Mouse (Mus musculus): ENCODE measurements around the gene Ltbp4. TPM values are rescaled to one million over a fixed set of nuclear protein-coding genes. Genes with fewer than 3 reads are reported as not detected.

Ltbp4 gene
- polyA plus RNA-seq, 1 experiment from 2014 or later = 53.3 TPM

GRCm38 (mm10) chr7:27333316-27333941 lies 4.1 kb downstream of the Ltbp4 start:
- ATAC-seq (ENCODE audit: extremely low read depth, insufficient number of reproducible peaks, low FRiP score, low TSS enrichment) = no peak
- H3K36me3 ChIP-seq = no peaks in the 10 kb centered on the region
- H3K27me3 ChIP-seq (replicated peaks) = peaks cover 97% of the 10 kb centered on the region
- WGBS = under 1% methylated on average over 38 of the region's 77 CpGs
- peak overlapping the region; percentile 91 for H3K4me2 ChIP-seq
- peak overlapping the region; percentile 68 for H3K4me3 ChIP-seq
- H3K9ac ChIP-seq = peak overlapping the region; percentile 89
- no peaks in the 10 kb centered on the region for H3K9me3 ChIP-seq
- H3K4me1 ChIP-seq = peaks cover 86% of the 10 kb centered on the region
- H3K27ac ChIP-seq (replicated peaks) = peak overlapping the region; percentile 88

GRCm38 (mm10) chr7:27332353-27333199 lies 4.9 kb downstream of the Ltbp4 start:
- H3K27me3 ChIP-seq (replicated peaks) = peaks cover 97% of the 10 kb centered on the region
- under 1% methylated on average over 39 of the region's 39 CpGs for WGBS
- peak overlapping the region; percentile 68 for H3K4me3 ChIP-seq
- peak overlapping the region; percentile 88 for H3K27ac ChIP-seq (replicated peaks)
- peaks cover 6% of the 10 kb centered on the region for H3K36me3 ChIP-seq
- no peaks in the 10 kb centered on the region for H3K9me3 ChIP-seq
- H3K4me2 ChIP-seq = peak overlapping the region; percentile 91
- H3K4me1 ChIP-seq = peaks cover 83% of the 10 kb centered on the region
- peak overlapping the region; percentile 89 for H3K9ac ChIP-seq
- no peak for ATAC-seq (ENCODE audit: extremely low read depth, insufficient number of reproducible peaks, low FRiP score, low TSS enrichment)

- Histone ChIP-seq H3K4me1 (peaks cover 75% of the 10 kb centered on the region), H3K9me3 (no peaks in the 10 kb centered on the region), H3K9ac (peak overlapping the region; percentile 89), H3K4me3 (peak overlapping the region; percentile 68), H3K27me3 (replicated peaks) (peaks cover 97% of the 10 kb centered on the region), H3K27ac (replicated peaks) (peak overlapping the region; percentile 88), H3K4me2 (peak overlapping the region; percentile 91), H3K36me3 (peaks cover 13% of the 10 kb centered on the region)
- 4% methylated on average over 8 of the region's 8 CpGs for WGBS
- no peak for ATAC-seq (ENCODE audit: extremely low read depth, insufficient number of reproducible peaks, low FRiP score, low TSS enrichment)
These were observed 5.6 kb downstream of the Ltbp4 start for GRCm38 (mm10) chr7:27331854-27332253.

- Histone ChIP-seq H3K4me3 (peak overlapping the region; percentile 68), H3K27me3 (replicated peaks) (peaks cover 97% of the 10 kb centered on the region), H3K9ac (peak overlapping the region; percentile 89), H3K4me2 (peak overlapping the region; percentile 91), H3K27ac (replicated peaks) (peak overlapping the region; percentile 88), H3K36me3 (peaks cover 16% of the 10 kb centered on the region), H3K9me3 (no peaks in the 10 kb centered on the region), H3K4me1 (peaks cover 76% of the 10 kb centered on the region)
- no peak for ATAC-seq (ENCODE audit: extremely low read depth, insufficient number of reproducible peaks, low FRiP score, low TSS enrichment)
- WGBS = 1% methylated on average over 8 of the region's 8 CpGs
These were observed 6.0 kb downstream of the Ltbp4 start for GRCm38 (mm10) chr7:27331541-27331851.

- peak overlapping the region; percentile 88 for H3K27ac ChIP-seq (replicated peaks)
- peaks cover 97% of the 10 kb centered on the region for H3K27me3 ChIP-seq (replicated peaks)
- WGBS = 2% methylated on average over 39 of the region's 39 CpGs
- H3K9ac ChIP-seq = peak overlapping the region; percentile 89
- peak; percentile 71 for ATAC-seq (ENCODE audit: extremely low read depth, insufficient number of reproducible peaks, low FRiP score, low TSS enrichment)
- H3K4me1 ChIP-seq = peaks cover 76% of the 10 kb centered on the region
- H3K36me3 ChIP-seq = peaks cover 19% of the 10 kb centered on the region
- no peaks in the 10 kb centered on the region for H3K9me3 ChIP-seq
- peak overlapping the region; percentile 91 for H3K4me2 ChIP-seq
- peak overlapping the region; percentile 68 for H3K4me3 ChIP-seq
These were observed 6.6 kb downstream of the Ltbp4 start for GRCm38 (mm10) chr7:27330709-27331540.

GRCm38 (mm10) chr7:27329981-27330380 lies 7.5 kb downstream of the Ltbp4 start:
- no peak for ATAC-seq (ENCODE audit: extremely low read depth, insufficient number of reproducible peaks, low FRiP score, low TSS enrichment)
- Histone ChIP-seq H3K9me3 (no peaks in the 10 kb centered on the region), H3K4me2 (peak overlapping the region; percentile 91), H3K4me3 (peak overlapping the region; percentile 68), H3K27me3 (replicated peaks) (peaks cover 98% of the 10 kb centered on the region), H3K27ac (replicated peaks) (no peak overlapping the region), H3K36me3 (peaks cover 20% of the 10 kb centered on the region), H3K4me1 (peaks cover 76% of the 10 kb centered on the region), H3K9ac (no peak overlapping the region)
- WGBS = 17% methylated on average over 17 of the region's 17 CpGs

- H3K27ac ChIP-seq (replicated peaks) = no peak overlapping the region
- ATAC-seq (ENCODE audit: extremely low read depth, insufficient number of reproducible peaks, low FRiP score, low TSS enrichment) = no peak
These were observed 8.1 kb downstream of the Ltbp4 start for GRCm38 (mm10) chr7:27329326-27329947.

GRCm38 (mm10) chr7:27328648-27329047 lies 8.8 kb downstream of the Ltbp4 start:
- Histone ChIP-seq H3K36me3 (peaks cover 33% of the 10 kb centered on the region), H3K9ac (no peak overlapping the region), H3K9me3 (no peaks in the 10 kb centered on the region), H3K4me2 (no peak overlapping the region), H3K4me3 (no peak overlapping the region), H3K4me1 (peaks cover 63% of the 10 kb centered on the region), H3K27ac (replicated peaks) (no peak overlapping the region), H3K27me3 (replicated peaks) (peaks cover 98% of the 10 kb centered on the region)
- no peak for ATAC-seq (ENCODE audit: extremely low read depth, insufficient number of reproducible peaks, low FRiP score, low TSS enrichment)
- WGBS = 33% methylated on average over 16 of the region's 16 CpGs

More at GRCm38 (mm10) chr7:27329326-27329947, 8.1 kb downstream of the Ltbp4 start:
- no peaks in the 10 kb centered on the region for H3K9me3 ChIP-seq
- H3K27me3 ChIP-seq (replicated peaks) = peaks cover 98% of the 10 kb centered on the region
- peak overlapping the region; percentile 51 for H3K9ac ChIP-seq
- peak overlapping the region; percentile 91 for H3K4me2 ChIP-seq
- WGBS = 6% methylated on average over 45 of the region's 45 CpGs
- peaks cover 25% of the 10 kb centered on the region for H3K36me3 ChIP-seq
- H3K4me3 ChIP-seq = peak overlapping the region; percentile 36
- H3K4me1 ChIP-seq = peaks cover 71% of the 10 kb centered on the region

GRCm38 (mm10) chr7:27328161-27328560 lies 9.3 kb downstream of the Ltbp4 start:
- H3K4me3 ChIP-seq = no peak overlapping the region
- ATAC-seq (ENCODE audit: extremely low read depth, insufficient number of reproducible peaks, low FRiP score, low TSS enrichment) = no peak
- H3K27ac ChIP-seq (replicated peaks) = no peak overlapping the region
- 74% methylated on average over 11 of the region's 11 CpGs for WGBS
- peaks cover 38% of the 10 kb centered on the region for H3K36me3 ChIP-seq
- H3K9ac ChIP-seq = no peak overlapping the region
- no peaks in the 10 kb centered on the region for H3K9me3 ChIP-seq
- H3K4me1 ChIP-seq = peaks cover 60% of the 10 kb centered on the region
- H3K4me2 ChIP-seq = no peak overlapping the region
- peaks cover 99% of the 10 kb centered on the region for H3K27me3 ChIP-seq (replicated peaks)

GRCm38 (mm10) chr7:27327500-27327899 lies 10.0 kb downstream of the Ltbp4 start:
- H3K36me3 ChIP-seq = peaks cover 44% of the 10 kb centered on the region
- ATAC-seq (ENCODE audit: extremely low read depth, insufficient number of reproducible peaks, low FRiP score, low TSS enrichment) = no peak
- no peak overlapping the region for H3K9ac ChIP-seq
- no peak overlapping the region for H3K27ac ChIP-seq (replicated peaks)
- H3K4me3 ChIP-seq = no peak overlapping the region
- H3K9me3 ChIP-seq = no peaks in the 10 kb centered on the region
- H3K27me3 ChIP-seq (replicated peaks) = peaks cover 99% of the 10 kb centered on the region
- 84% methylated on average over 8 of the region's 8 CpGs for WGBS
- H3K4me1 ChIP-seq = peaks cover 53% of the 10 kb centered on the region
- H3K4me2 ChIP-seq = no peak overlapping the region

Measured in heart, embryonic 13.5 days (tissue).